In the genomic region with DNA sequence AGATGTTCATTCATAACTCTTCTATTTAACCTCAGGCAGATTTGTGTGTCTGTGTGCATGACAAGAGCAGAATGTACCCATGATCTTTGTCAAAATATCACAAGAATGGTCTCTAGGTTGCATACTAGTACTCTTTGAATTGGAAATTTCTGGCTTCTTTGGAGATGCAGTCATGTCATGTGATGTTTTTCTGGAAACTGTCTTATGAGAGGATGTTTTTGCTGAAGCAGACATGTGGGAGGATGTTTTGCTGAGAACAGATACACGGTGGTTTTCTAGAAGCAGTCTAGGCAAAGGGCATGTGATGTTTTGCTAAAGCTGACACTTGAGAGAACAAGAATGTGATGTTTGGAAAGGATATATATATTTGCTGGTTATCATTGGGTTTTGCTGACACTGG, we compare ENCODE assay signal across 20 mouse cellular contexts. TPM values are rescaled to one million over a fixed set of nuclear protein-coding genes. Genes with fewer than 3 reads are reported as not detected.
DNase-seq lines count a peak whose midpoint lies in the region; ATAC-seq lines count a peak whose summit lies in the region.
"Had no signal": no experiment of that assay in that cellular context is flagged by ENCODE, and none has a peak within 500 bp of the region (broad histone marks: within the 10 kb centered on the region; RNA-seq: fewer than 3 reads in every experiment).

No protein-coding gene starts in this region.

- no peak overlapping the region for H3K4me2 ChIP-seq in kidney, embryonic 14.5 days (replicated peaks; ENCODE audit: low read depth, low read length)
- H3K4me2 ChIP-seq: embryonic facial prominence, embryonic 13.5 days; forebrain, embryonic 12.5 days; heart, embryonic 12.5 days; hindbrain, embryonic 15.5 days had no signal

- H3K4me1 ChIP-seq in kidney, embryonic 14.5 days (ENCODE audit: control insufficient read depth, insufficient read depth, low read length) = no peaks in the 10 kb centered on the region
- no peaks in the 10 kb centered on the region for H3K4me1 ChIP-seq in hindbrain, embryonic 10.5 days (replicated peaks)
- H3K4me1 ChIP-seq: forebrain, embryonic 12.5 days; heart, embryonic 12.5 days; hindbrain, embryonic 15.5 days had no signal

- H3K4me3 ChIP-seq in kidney, embryonic 14.5 days (ENCODE audit: low read length) = no peak overlapping the region
- no peak overlapping the region for H3K4me3 ChIP-seq in hindbrain, embryonic 10.5 days
- H3K4me3 ChIP-seq: embryonic facial prominence, embryonic 13.5 days; forebrain, embryonic 12.5 days; heart, embryonic 12.5 days; hindbrain, embryonic 15.5 days had no signal

- no peaks in the 10 kb centered on the region for H3K36me3 ChIP-seq in kidney, embryonic 14.5 days (ENCODE audit: control insufficient read depth, insufficient read depth, low read length)
- H3K36me3 ChIP-seq in hindbrain, embryonic 10.5 days = no peaks in the 10 kb centered on the region
- H3K36me3 ChIP-seq: embryonic facial prominence, embryonic 13.5 days; forebrain, embryonic 12.5 days; G1E; heart, embryonic 12.5 days; hindbrain, embryonic 15.5 days had no signal

- peaks cover 4% of the 10 kb centered on the region for H3K9me3 ChIP-seq in kidney, embryonic 14.5 days (ENCODE audit: control insufficient read depth, low read length)
- H3K9me3 ChIP-seq in hindbrain, embryonic 10.5 days = no peaks in the 10 kb centered on the region
- H3K9me3 ChIP-seq: embryonic facial prominence, embryonic 13.5 days; hindbrain, embryonic 15.5 days had no signal

- no peaks in the 10 kb centered on the region for H3K27me3 ChIP-seq in kidney, embryonic 14.5 days (ENCODE audit: control insufficient read depth, insufficient read depth, low read length)
- H3K27me3 ChIP-seq in hindbrain, embryonic 10.5 days (ENCODE audit: insufficient read depth, poor library complexity, severe bottlenecking) = no peaks in the 10 kb centered on the region
- H3K27me3 ChIP-seq: embryonic facial prominence, embryonic 13.5 days; forebrain, embryonic 12.5 days; heart, embryonic 12.5 days; hindbrain, embryonic 15.5 days had no signal

- DNase-seq in lung, postnatal 25 days (ENCODE audit: low spot score) = peak; percentile 36
- DNase-seq in lung, postnatal 10 days = no peak
- DNase-seq in T-cell, adult 2 months (ENCODE audit: low spot score) = peak; percentile 87
- no peak for DNase-seq in hindbrain, embryonic 10.5 days (ENCODE audit: low spot score)
- DNase-seq in cerebellum, postnatal 14 days = no peak
- DNase-seq: adrenal gland, postnatal 14 days; cerebellum, adult 2 months; cerebellum, postnatal 36 days; forebrain, postnatal 0 days; gastrocnemius, postnatal 14 days had no signal

- 28% methylated on average over 1 of the region's 1 CpGs for WGBS in kidney, embryonic 14.5 days
- 83% methylated on average over 1 of the region's 1 CpGs for WGBS in hindbrain, embryonic 10.5 days

- peak; percentile 92 for ATAC-seq in inflammation-experienced regulatory T-cells, adult 6 months
- ATAC-seq in kidney, embryonic 14.5 days (ENCODE audit: low FRiP score, low TSS enrichment) = no peak
- ATAC-seq: forebrain, postnatal 0 days had no signal

- no peak overlapping the region for H3K27ac ChIP-seq in kidney, embryonic 14.5 days (ENCODE audit: low read depth, low read length)
- no peak overlapping the region for H3K27ac ChIP-seq in hindbrain, embryonic 10.5 days
- H3K27ac ChIP-seq: embryonic facial prominence, embryonic 13.5 days; forebrain, embryonic 12.5 days; hindbrain, embryonic 15.5 days had no signal

- no peak overlapping the region for H3K9ac ChIP-seq in kidney, embryonic 14.5 days (ENCODE audit: low read depth, low read length)
- H3K9ac ChIP-seq: embryonic facial prominence, embryonic 13.5 days; forebrain, embryonic 12.5 days; forebrain, postnatal 0 days; heart, embryonic 12.5 days; hindbrain, embryonic 15.5 days had no signal

RNA-seq across cellular contexts. Expression of a gene that starts 13.6 kb away (rescaled TPM):
- polyA plus RNA-seq in inflammation-experienced regulatory T-cells, adult 6 months (2017; shearing (Covaris generic)) = 1 to 10 TPM in 2 of 3 experiments, under 1 TPM in 1; 0.98 to 6.9 (median 4.2) TPM
- not detected in 2 replicates for polyA plus RNA-seq in kidney, embryonic 14.5 days (2014; fragmentation: Nextera tagmentation; extraction: Ambion mirVana)
- not detected in 2 replicates for polyA plus RNA-seq in hindbrain, embryonic 10.5 days (2016; fragmentation: Nextera tagmentation; extraction: Ambion mirVana)
- polyA plus RNA-seq: forebrain, embryonic 12.5 days; forebrain, postnatal 0 days; gonadal fat pad, adult 2 months; heart, embryonic 12.5 days; hindbrain, embryonic 11.5 days; hindbrain, embryonic 15.5 days; intestine, embryonic 14.5 days had no signal

RNA-seq across cellular contexts. Expression of a gene that starts 23.2 kb away (rescaled TPM):
- 100 to 1,000 TPM in 2 of 3 experiments, 10 to 100 TPM in 1; 45.3 to 127 (median 108) TPM for polyA plus RNA-seq in inflammation-experienced regulatory T-cells, adult 6 months (2017; shearing (Covaris generic))
- polyA plus RNA-seq in kidney, embryonic 14.5 days (2014; fragmentation: Nextera tagmentation; extraction: Ambion mirVana) = 1.0 and 1.2 TPM in 2 replicates
- polyA plus RNA-seq in hindbrain, embryonic 10.5 days (2016; fragmentation: Nextera tagmentation; extraction: Ambion mirVana) = 0.80 and 1.2 TPM in 2 replicates
- polyA plus RNA-seq: G1E had no signal

Comparison
In these comparisons a context has a peak if more than half of its experiments do, and no peak if none do; other contexts are left out.
1. DNase-seq: peak in lung, postnatal 25 days (single experiment) and T-cell, adult 2 months (single experiment); none in lung, postnatal 10 days (single experiment), hindbrain, embryonic 10.5 days (single experiment) and cerebellum, postnatal 14 days (0 of 2).
2. RNA of a gene that starts 23.2 kb away (polyA plus RNA-seq): 45.3 to 127 TPM in inflammation-experienced regulatory T-cells, adult 6 months; 0.80 to 1.2 TPM in hindbrain, embryonic 10.5 days and 1.0 to 1.2 TPM in kidney, embryonic 14.5 days; every median in the first group is over 10 times any median in the second.